Mouse (Mus musculus) cerebellum, postnatal 14 days (tissue): ENCODE measurements at regions not wholly inside any gene's neighbourhood (a gene's known extent, or its start where the extent isn't known, plus 50 kb on each side); places are given as distances from the start of the nearest gene placed in this dataset.

Experiments used
- DNase-seq, 2 experiments: peaks; one replicate each; pipeline ENCODE4 v3.0.0; 2021; ENCODE audit warnings: mixed read lengths in 2 of 2

GRCm38 (mm10) chr12:105092730-105093440, 52.9 kb upstream of the Tcl1b2 start:
- peak; percentile 63 to 68 for DNase-seq

GRCm38 (mm10) chr12:105093509-105093908, 52.3 kb upstream of the Tcl1b2 start:
- peak in 1 of 2 experiments; percentile 69 for DNase-seq
